Mouse (Mus musculus): ENCODE measurements at regions not wholly inside any gene's neighbourhood (a gene's known extent, or its start where the extent isn't known, plus 50 kb on each side); places are given as distances from the start of the nearest gene placed in this dataset.
"Not testable (repeated sequence)": the region's sequence is repeated elsewhere in the genome, so short reads cannot be mapped to it uniquely, and the experiment has no call there.

DNA sequence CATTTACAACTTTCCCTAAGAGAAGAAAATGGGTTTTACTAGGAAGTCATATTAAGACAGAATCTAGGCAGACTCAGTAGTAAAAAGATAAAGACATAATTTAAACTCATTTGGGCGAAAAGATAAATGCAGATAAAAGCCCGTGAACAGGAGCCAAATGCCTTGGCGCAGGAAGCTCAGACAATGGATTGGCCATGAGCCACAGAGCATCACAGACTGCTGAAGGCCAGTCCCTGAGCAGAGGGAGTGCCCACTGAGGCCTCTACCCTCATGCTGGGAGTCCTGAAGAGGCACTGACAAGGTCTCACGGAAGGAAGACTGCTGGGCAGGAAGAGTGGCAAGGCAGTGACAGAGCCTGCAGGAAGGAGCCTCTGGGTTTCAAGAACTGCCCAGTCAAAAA lies 136.0 kb upstream of the Ttc29 start:
- no peaks in the 10 kb centered on the region for H3K9me3 ChIP-seq (ENCODE audit: control insufficient read depth, low read length)
- DNase-seq (ENCODE audit: low spot score) (peak; percentile 53), ATAC-seq (ENCODE audit: low read depth) (no peak)
- no peak overlapping the region for H3K4me3 ChIP-seq (ENCODE audit: low read depth, low read length)
- WGBS = 46% methylated on average over 4 of the region's 4 CpGs
- H3K27me3 ChIP-seq (replicated peaks; ENCODE audit: control insufficient read depth, insufficient read depth, low read length) = no peaks in the 10 kb centered on the region
- 0 out of 2 replicates have a peak, but pooled peaks cover 3% of the 10 kb centered on the region for H3K4me1 ChIP-seq (ENCODE audit: control insufficient read depth, insufficient read depth, low read length)
- H3K36me3 ChIP-seq (ENCODE audit: control insufficient read depth, insufficient read depth, low read length) = no peaks in the 10 kb centered on the region
- no peak overlapping the region for H3K9ac ChIP-seq (ENCODE audit: low read depth, low read length)
- no peak overlapping the region for H3K4me2 ChIP-seq (ENCODE audit: low read depth, low read length)
- no peak overlapping the region for H3K27ac ChIP-seq (replicated peaks; ENCODE audit: low read depth, low read length)

DNA sequence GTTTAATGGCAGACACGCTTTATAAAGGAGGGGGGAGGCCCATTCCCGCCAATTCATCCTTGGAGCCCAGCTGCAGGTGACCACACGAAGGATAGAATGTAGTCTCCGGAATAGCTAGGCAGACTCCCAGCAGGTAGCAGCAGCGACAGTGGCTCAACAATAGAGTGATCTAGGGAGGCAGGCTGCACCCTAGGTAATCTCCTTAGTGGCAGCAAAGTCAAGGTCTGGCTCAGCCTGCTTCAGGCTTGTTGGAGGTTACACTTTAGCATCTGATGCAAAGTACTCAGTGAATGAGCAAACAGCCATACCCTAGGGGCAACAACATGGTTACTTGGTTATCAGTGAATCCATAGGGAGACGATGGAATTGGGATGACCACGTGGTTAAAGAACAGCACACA lies 131.7 kb upstream of the Ttc29 start:
- not testable (repeated sequence) for H3K27me3 ChIP-seq (replicated peaks; ENCODE audit: control insufficient read depth, insufficient read depth, low read length); H3K27ac ChIP-seq (replicated peaks; ENCODE audit: low read depth, low read length); H3K4me2 ChIP-seq (ENCODE audit: low read depth, low read length); H3K4me3 ChIP-seq (ENCODE audit: low read depth, low read length); H3K9me3 ChIP-seq (ENCODE audit: control insufficient read depth, low read length); DNase-seq (ENCODE audit: low spot score); H3K9ac ChIP-seq (ENCODE audit: low read depth, low read length); ATAC-seq (ENCODE audit: low read depth); H3K36me3 ChIP-seq (ENCODE audit: control insufficient read depth, insufficient read depth, low read length); H3K4me1 ChIP-seq (ENCODE audit: control insufficient read depth, insufficient read depth, low read length)
- WGBS = 60% methylated on average over 7 of the region's 7 CpGs

- Histone ChIP-seq H3K27ac (replicated peaks; ENCODE audit: low read depth, low read length) (no peak overlapping the region), H3K9me3 (ENCODE audit: control insufficient read depth, low read length) (no peaks in the 10 kb centered on the region), H3K4me1 (ENCODE audit: control insufficient read depth, insufficient read depth, low read length) (no peaks in the 10 kb centered on the region), H3K36me3 (ENCODE audit: control insufficient read depth, insufficient read depth, low read length) (no peaks in the 10 kb centered on the region), H3K9ac (ENCODE audit: low read depth, low read length) (no peak overlapping the region), H3K27me3 (replicated peaks; ENCODE audit: control insufficient read depth, insufficient read depth, low read length) (no peaks in the 10 kb centered on the region), H3K4me2 (ENCODE audit: low read depth, low read length) (no peak overlapping the region), H3K4me3 (ENCODE audit: low read depth, low read length) (no peak overlapping the region)
- 79% methylated on average over 2 of the region's 2 CpGs for WGBS
- no peak for DNase-seq (ENCODE audit: low spot score)
- ATAC-seq (ENCODE audit: low read depth) = no peak
These were observed 130.1 kb upstream of the Ttc29 start for GRCm38 (mm10) chr8:78083012-78083411.

- DNase-seq (ENCODE audit: low spot score) (no peak), ATAC-seq (ENCODE audit: low read depth) (no peak)
- Histone ChIP-seq H3K4me3 (ENCODE audit: low read depth, low read length) (no peak overlapping the region), H3K9me3 (ENCODE audit: control insufficient read depth, low read length) (no peaks in the 10 kb centered on the region), H3K27me3 (replicated peaks; ENCODE audit: control insufficient read depth, insufficient read depth, low read length) (no peaks in the 10 kb centered on the region), H3K4me1 (ENCODE audit: control insufficient read depth, insufficient read depth, low read length) (no peaks in the 10 kb centered on the region), H3K4me2 (ENCODE audit: low read depth, low read length) (no peak overlapping the region), H3K27ac (replicated peaks; ENCODE audit: low read depth, low read length) (no peak overlapping the region), H3K9ac (ENCODE audit: low read depth, low read length) (no peak overlapping the region), H3K36me3 (ENCODE audit: control insufficient read depth, insufficient read depth, low read length) (no peaks in the 10 kb centered on the region)
- 94% methylated on average over 3 of the region's 3 CpGs for WGBS
These were observed 126.7 kb upstream of the Ttc29 start for GRCm38 (mm10) chr8:78086361-78086760.

GRCm38 (mm10) chr8:78090382-78091122 lies 122.5 kb upstream of the Ttc29 start:
- Histone ChIP-seq H3K9me3 (ENCODE audit: control insufficient read depth, low read length) (no peaks in the 10 kb centered on the region), H3K27ac (replicated peaks; ENCODE audit: low read depth, low read length) (no peak overlapping the region), H3K4me1 (ENCODE audit: control insufficient read depth, insufficient read depth, low read length) (0 out of 2 replicates have a peak, but pooled peaks cover 4% of the 10 kb centered on the region), H3K9ac (ENCODE audit: low read depth, low read length) (no peak overlapping the region), H3K36me3 (ENCODE audit: control insufficient read depth, insufficient read depth, low read length) (no peaks in the 10 kb centered on the region), H3K4me2 (ENCODE audit: low read depth, low read length) (no peak overlapping the region), H3K27me3 (replicated peaks; ENCODE audit: control insufficient read depth, insufficient read depth, low read length) (no peaks in the 10 kb centered on the region), H3K4me3 (ENCODE audit: low read depth, low read length) (no peak overlapping the region)
- 80% methylated on average over 9 of the region's 9 CpGs for WGBS
- ATAC-seq (ENCODE audit: low read depth) (no peak), DNase-seq (ENCODE audit: low spot score) (no peak)

DNA sequence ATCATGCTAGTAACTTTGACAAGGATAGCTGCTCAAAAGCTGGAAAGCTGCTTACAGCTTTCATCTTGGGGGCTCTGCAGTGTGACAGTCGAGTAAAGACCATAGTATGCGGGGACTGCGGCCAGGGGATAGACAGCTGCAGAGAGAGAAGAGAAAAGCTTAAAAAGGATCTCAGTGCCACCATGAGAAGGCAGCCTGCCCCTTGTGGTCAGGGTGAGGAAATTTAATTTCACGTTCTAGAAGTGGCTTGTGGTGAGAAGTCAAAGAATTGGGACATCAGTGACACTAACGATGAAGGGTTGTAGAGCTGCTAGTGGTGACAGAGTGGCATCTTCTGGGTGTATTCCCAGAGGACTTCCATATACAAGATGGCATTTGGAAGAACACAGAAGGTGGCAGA lies 116.7 kb upstream of the Ttc29 start:
- H3K4me3 ChIP-seq (ENCODE audit: low read depth, low read length) = no peak overlapping the region
- H3K4me1 ChIP-seq (ENCODE audit: control insufficient read depth, insufficient read depth, low read length) = 0 out of 2 replicates have a peak, but pooled peaks cover 4% of the 10 kb centered on the region
- H3K9me3 ChIP-seq (ENCODE audit: control insufficient read depth, low read length) = no peaks in the 10 kb centered on the region
- ATAC-seq (ENCODE audit: low read depth) (no peak), DNase-seq (ENCODE audit: low spot score) (no peak)
- H3K9ac ChIP-seq (ENCODE audit: low read depth, low read length) = no peak overlapping the region
- H3K27ac ChIP-seq (replicated peaks; ENCODE audit: low read depth, low read length) = no peak overlapping the region
- WGBS = 54% methylated on average over 5 of the region's 5 CpGs
- H3K4me2 ChIP-seq (ENCODE audit: low read depth, low read length) = no peak overlapping the region
- no peaks in the 10 kb centered on the region for H3K36me3 ChIP-seq (ENCODE audit: control insufficient read depth, insufficient read depth, low read length)
- H3K27me3 ChIP-seq (replicated peaks; ENCODE audit: control insufficient read depth, insufficient read depth, low read length) = no peaks in the 10 kb centered on the region

DNA sequence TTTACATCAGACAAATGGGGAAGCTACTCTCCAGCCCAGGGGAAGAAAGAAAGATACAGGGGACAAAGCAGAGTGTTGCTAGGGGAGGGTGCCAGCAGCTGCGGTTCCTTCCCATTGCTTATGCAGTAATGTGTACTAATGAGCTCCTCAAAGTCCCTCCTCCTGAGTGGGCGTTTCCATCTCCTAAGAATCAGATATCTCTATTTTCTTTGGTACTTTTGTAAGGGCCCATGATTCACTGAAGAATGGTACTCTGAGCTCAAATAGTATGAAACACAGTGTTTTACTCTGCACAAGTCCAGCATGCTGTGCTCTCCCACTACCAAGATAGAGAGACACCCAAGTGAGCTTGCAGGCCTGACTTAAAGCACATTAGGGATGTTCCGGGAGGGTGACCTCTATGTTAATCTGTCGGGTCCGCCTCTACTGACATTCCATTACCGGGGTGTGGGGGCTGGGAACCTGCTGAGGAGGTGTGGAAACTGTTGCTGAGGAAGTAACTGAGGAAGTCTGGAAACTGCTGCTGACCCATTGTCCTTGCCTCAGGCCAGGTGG lies 114.8 kb upstream of the Ttc29 start:
- Histone ChIP-seq H3K27me3 (replicated peaks; ENCODE audit: control insufficient read depth, insufficient read depth, low read length) (no peaks in the 10 kb centered on the region), H3K4me1 (ENCODE audit: control insufficient read depth, insufficient read depth, low read length) (0 out of 2 replicates have a peak, but pooled peaks cover 4% of the 10 kb centered on the region), H3K36me3 (ENCODE audit: control insufficient read depth, insufficient read depth, low read length) (no peaks in the 10 kb centered on the region), H3K4me2 (ENCODE audit: low read depth, low read length) (no peak overlapping the region), H3K4me3 (ENCODE audit: low read depth, low read length) (no peak overlapping the region), H3K9ac (ENCODE audit: low read depth, low read length) (no peak overlapping the region), H3K9me3 (ENCODE audit: control insufficient read depth, low read length) (no peaks in the 10 kb centered on the region), H3K27ac (replicated peaks; ENCODE audit: low read depth, low read length) (no peak overlapping the region)
- peak; percentile 86 for ATAC-seq (ENCODE audit: low read depth)
- DNase-seq (ENCODE audit: low spot score) = peak; percentile 50
- 32% methylated on average over 6 of the region's 6 CpGs for WGBS

- H3K4me1 ChIP-seq (ENCODE audit: control insufficient read depth, insufficient read depth, low read length) = 0 out of 2 replicates have a peak, but pooled peaks cover 4% of the 10 kb centered on the region
- ATAC-seq (ENCODE audit: low read depth) (no peak), DNase-seq (ENCODE audit: low spot score) (no peak)
- no peaks in the 10 kb centered on the region for H3K9me3 ChIP-seq (ENCODE audit: control insufficient read depth, low read length)
- H3K4me3 ChIP-seq (ENCODE audit: low read depth, low read length) = no peak overlapping the region
- no peak overlapping the region for H3K4me2 ChIP-seq (ENCODE audit: low read depth, low read length)
- no peaks in the 10 kb centered on the region for H3K36me3 ChIP-seq (ENCODE audit: control insufficient read depth, insufficient read depth, low read length)
- no peak overlapping the region for H3K9ac ChIP-seq (ENCODE audit: low read depth, low read length)
- no peak overlapping the region for H3K27ac ChIP-seq (replicated peaks; ENCODE audit: low read depth, low read length)
- no peaks in the 10 kb centered on the region for H3K27me3 ChIP-seq (replicated peaks; ENCODE audit: control insufficient read depth, insufficient read depth, low read length)
- 69% methylated on average over 3 of the region's 3 CpGs for WGBS
These were observed 114.0 kb upstream of the Ttc29 start for GRCm38 (mm10) chr8:78099091-78099490.

GRCm38 (mm10) chr8:78107339-78107738 lies 105.8 kb upstream of the Ttc29 start:
- ATAC-seq (ENCODE audit: low read depth) (no peak), DNase-seq (ENCODE audit: low spot score) (peak; percentile 30)
- Histone ChIP-seq H3K27ac (replicated peaks; ENCODE audit: low read depth, low read length) (no peak overlapping the region), H3K27me3 (replicated peaks; ENCODE audit: control insufficient read depth, insufficient read depth, low read length) (no peaks in the 10 kb centered on the region), H3K4me3 (ENCODE audit: low read depth, low read length) (no peak overlapping the region), H3K4me1 (ENCODE audit: control insufficient read depth, insufficient read depth, low read length) (no peaks in the 10 kb centered on the region), H3K4me2 (ENCODE audit: low read depth, low read length) (no peak overlapping the region), H3K9ac (ENCODE audit: low read depth, low read length) (no peak overlapping the region), H3K36me3 (ENCODE audit: control insufficient read depth, insufficient read depth, low read length) (no peaks in the 10 kb centered on the region), H3K9me3 (ENCODE audit: control insufficient read depth, low read length) (no peaks in the 10 kb centered on the region)
- 59% methylated on average over 7 of the region's 7 CpGs for WGBS

Measured in embryonic facial prominence, embryonic 14.5 days (tissue).